Mouse (Mus musculus) bone marrow macrophage, adult 2 months (primary cell): ENCODE data around the gene Slc20a1.

Experiments used
- CTCF ChIP-seq: IDR thresholded peaks from 2 replicates; pipeline ENCODE4 v1.5.1; 2012; ENCODE audit warnings: low read depth, mild to moderate bottlenecking, low read length, moderate library complexity
- POLR2A ChIP-seq: IDR thresholded peaks from 2 replicates; pipeline ENCODE4 v1.6.1; 2012; ENCODE audit warnings: mild to moderate bottlenecking, low read depth, low read length, borderline replicate concordance

DNA sequence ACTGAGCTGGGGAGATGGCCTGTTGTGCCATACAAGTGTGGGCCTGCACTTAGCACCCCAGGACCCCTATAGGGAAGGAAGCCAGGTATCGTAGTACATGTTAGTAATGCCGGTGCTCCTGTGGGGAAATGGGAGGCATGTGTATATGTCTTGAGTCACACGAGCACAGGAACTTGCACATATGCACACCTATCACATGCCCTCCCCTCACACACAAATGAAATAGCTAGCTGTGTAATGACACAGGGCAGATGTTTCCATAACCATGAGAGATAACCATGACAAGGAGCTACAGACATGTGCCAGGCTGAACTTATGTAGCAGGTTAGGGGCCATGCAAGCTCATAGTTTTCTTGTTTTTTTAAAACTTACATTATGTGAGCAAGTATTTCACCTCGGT is 44.4 kb downstream of the Slc20a1 start:
- TF ChIP-seq POLR2A (no peak), CTCF (no peak)
